Mouse (Mus musculus): ENCODE measurements at regions not wholly inside any gene's neighbourhood (a gene's known extent, or its start where the extent isn't known, plus 50 kb on each side); places are given as distances from the start of the nearest gene placed in this dataset.

GRCm38 (mm10) chr2:50743785-50744258 lies 405.1 kb downstream of the Rnd3 start:
- peak; percentile 73 for ATAC-seq (ENCODE audit: low FRiP score, low read depth)
- no peaks in the 10 kb centered on the region for H3K27me3 ChIP-seq
- WGBS, result 97% methylated on average over 3 of the region's 3 CpGs

DNA sequence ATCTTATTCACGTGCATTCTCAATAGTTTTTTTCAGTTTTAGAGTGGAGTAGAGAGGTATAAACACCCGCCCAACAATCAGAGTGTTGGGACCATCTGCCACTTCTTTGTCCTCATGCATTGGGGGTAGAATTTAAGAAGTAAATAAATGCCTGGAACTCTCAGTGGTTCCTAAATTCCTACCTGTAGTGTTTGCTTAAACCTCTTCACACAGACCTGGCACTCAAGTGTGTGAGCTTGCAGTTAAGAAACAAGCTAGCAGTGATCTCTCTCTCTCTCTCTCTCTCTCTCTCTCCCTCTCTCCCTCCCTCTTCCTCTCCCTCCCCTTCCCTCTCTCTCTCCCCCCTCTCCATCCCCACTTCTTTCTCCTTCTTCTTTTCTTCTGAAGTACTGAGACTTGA lies 406.5 kb downstream of the Rnd3 start:
- no peaks in the 10 kb centered on the region for H3K9me3 ChIP-seq
- no peak overlapping the region for H3K4me2 ChIP-seq (replicated peaks)
- no peak overlapping the region for H3K4me3 ChIP-seq
- ATAC-seq (ENCODE audit: low FRiP score, low read depth), result no peak
- no peaks in the 10 kb centered on the region for H3K36me3 ChIP-seq
- no peak overlapping the region for H3K27ac ChIP-seq (replicated peaks)
- no peaks in the 10 kb centered on the region for H3K27me3 ChIP-seq
- H3K9ac ChIP-seq (replicated peaks), result no peak overlapping the region
- peaks cover 23% of the 10 kb centered on the region for H3K4me1 ChIP-seq
- WGBS, result 60% methylated on average over 2 of the region's 2 CpGs

More at GRCm38 (mm10) chr2:50743785-50744258, 405.1 kb downstream of the Rnd3 start:
- no peaks in the 10 kb centered on the region for H3K36me3 ChIP-seq
- no peak overlapping the region for H3K9ac ChIP-seq (replicated peaks)
- H3K4me3 ChIP-seq, result no peak overlapping the region
- peaks cover 9% of the 10 kb centered on the region; the same call in 1 of the 2 replicates for H3K4me1 ChIP-seq
- no peak overlapping the region for H3K4me2 ChIP-seq (replicated peaks)
- no peak overlapping the region for H3K27ac ChIP-seq (replicated peaks)
- H3K9me3 ChIP-seq, result no peaks in the 10 kb centered on the region

GRCm38 (mm10) chr2:50741337-50741736 lies 407.6 kb downstream of the Rnd3 start:
- no peaks in the 10 kb centered on the region for H3K9me3 ChIP-seq
- H3K4me2 ChIP-seq (replicated peaks), result no peak overlapping the region
- no peak overlapping the region for H3K27ac ChIP-seq (replicated peaks)
- no peak overlapping the region for H3K4me3 ChIP-seq
- no peaks in the 10 kb centered on the region for H3K36me3 ChIP-seq
- no peaks in the 10 kb centered on the region for H3K27me3 ChIP-seq
- no peak overlapping the region for H3K9ac ChIP-seq (replicated peaks)
- ATAC-seq (ENCODE audit: low FRiP score, low read depth), result no peak
- 67% methylated on average over 2 of the region's 2 CpGs for WGBS
- peaks cover 24% of the 10 kb centered on the region for H3K4me1 ChIP-seq

DNA sequence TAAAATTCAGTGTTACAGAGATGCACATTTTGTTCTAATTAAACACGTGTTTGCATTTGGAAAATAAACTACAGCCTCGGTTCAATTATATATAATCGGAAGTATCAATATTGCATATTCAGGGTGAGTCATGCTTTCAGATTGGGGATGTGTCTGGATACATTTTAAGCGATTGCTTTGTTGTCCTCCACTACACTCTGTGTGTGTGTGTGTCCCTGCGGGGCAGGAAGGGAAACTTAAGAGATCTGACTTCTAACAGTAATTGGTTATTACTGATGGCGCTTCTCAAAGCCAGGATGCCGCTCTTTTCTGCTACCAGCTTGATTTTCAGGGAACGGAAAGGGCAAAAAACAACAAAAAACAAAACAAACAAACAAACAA lies 409.3 kb downstream of the Rnd3 start:
- no peak for ATAC-seq (ENCODE audit: low FRiP score, low read depth)
- no peak overlapping the region for H3K4me2 ChIP-seq (replicated peaks)
- H3K4me1 ChIP-seq, result peaks cover 24% of the 10 kb centered on the region
- no peak overlapping the region for H3K27ac ChIP-seq (replicated peaks)
- H3K9ac ChIP-seq (replicated peaks), result no peak overlapping the region
- no peak overlapping the region for H3K4me3 ChIP-seq
- no peaks in the 10 kb centered on the region for H3K9me3 ChIP-seq
- no peaks in the 10 kb centered on the region for H3K36me3 ChIP-seq
- H3K27me3 ChIP-seq, result no peaks in the 10 kb centered on the region
- WGBS, result 74% methylated on average over 8 of the region's 8 CpGs

GRCm38 (mm10) chr2:50738936-50739598 lies 409.8 kb downstream of the Rnd3 start:
- Histone ChIP-seq H3K9me3 (no peaks in the 10 kb centered on the region), H3K4me1 (peaks cover 24% of the 10 kb centered on the region), H3K27me3 (no peaks in the 10 kb centered on the region), H3K4me3 (no peak overlapping the region), H3K27ac (replicated peaks) (peak overlapping the region; percentile 67), H3K9ac (replicated peaks) (no peak overlapping the region), H3K36me3 (no peaks in the 10 kb centered on the region), H3K4me2 (replicated peaks) (no peak overlapping the region)
- ATAC-seq (ENCODE audit: low FRiP score, low read depth), result peak; percentile 45; the same call in 1 of the 2 replicates
- WGBS, result 57% methylated on average over 8 of the region's 8 CpGs

DNA sequence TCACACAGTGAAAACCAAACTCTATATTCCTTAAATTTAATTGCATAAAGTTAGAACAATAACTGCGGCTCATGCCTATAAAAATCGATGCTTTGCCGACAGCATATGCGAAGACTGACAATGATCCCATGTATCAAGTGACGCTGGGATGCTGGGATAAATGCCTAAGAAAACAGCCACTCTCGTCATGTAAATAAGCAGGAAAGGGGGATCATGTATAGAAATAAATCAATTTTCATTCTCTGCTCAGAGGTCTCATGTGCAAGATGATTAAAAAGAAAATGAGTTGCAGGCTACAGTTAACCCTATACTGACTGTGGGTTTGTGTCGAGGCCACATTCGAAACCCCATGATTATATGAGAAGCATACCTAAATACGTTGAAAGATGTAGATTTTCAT lies 411.2 kb downstream of the Rnd3 start:
- H3K4me2 ChIP-seq (replicated peaks), result no peak overlapping the region
- no peak overlapping the region for H3K9ac ChIP-seq (replicated peaks)
- H3K27me3 ChIP-seq, result no peaks in the 10 kb centered on the region
- H3K27ac ChIP-seq (replicated peaks), result peak overlapping the region; percentile 50
- no peaks in the 10 kb centered on the region for H3K36me3 ChIP-seq
- no peaks in the 10 kb centered on the region for H3K9me3 ChIP-seq
- WGBS, result 64% methylated on average over 9 of the region's 9 CpGs
- H3K4me3 ChIP-seq, result no peak overlapping the region
- no peak for ATAC-seq (ENCODE audit: low FRiP score, low read depth)
- H3K4me1 ChIP-seq, result peaks cover 24% of the 10 kb centered on the region

DNA sequence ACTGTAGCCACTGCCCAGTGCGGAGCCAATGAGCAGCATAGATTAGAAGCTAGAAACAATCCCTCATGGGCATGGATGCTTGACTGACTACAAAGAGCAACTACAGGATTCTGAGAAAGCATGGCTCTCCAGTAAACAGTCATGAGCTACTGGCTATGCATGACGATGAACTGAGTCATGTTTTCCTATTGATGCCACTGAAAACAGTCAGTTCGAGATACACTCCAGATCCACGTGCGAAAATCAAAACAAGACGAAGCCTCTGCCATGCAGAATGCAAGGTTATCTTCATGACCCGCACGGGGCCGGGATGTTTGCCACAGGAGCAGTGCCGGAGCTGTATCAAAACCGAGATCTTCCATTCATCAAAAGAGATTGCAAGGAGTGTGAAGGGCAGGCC lies 413.9 kb downstream of the Rnd3 start:
- H3K4me3 ChIP-seq, result no peak overlapping the region
- 90% methylated on average over 11 of the region's 11 CpGs for WGBS
- H3K9me3 ChIP-seq, result no peaks in the 10 kb centered on the region
- H3K9ac ChIP-seq (replicated peaks), result no peak overlapping the region
- peaks cover 20% of the 10 kb centered on the region for H3K4me1 ChIP-seq
- H3K27ac ChIP-seq (replicated peaks), result no peak overlapping the region
- no peaks in the 10 kb centered on the region for H3K36me3 ChIP-seq
- H3K4me2 ChIP-seq (replicated peaks), result no peak overlapping the region
- ATAC-seq (ENCODE audit: low FRiP score, low read depth), result no peak
- no peaks in the 10 kb centered on the region for H3K27me3 ChIP-seq

GRCm38 (mm10) chr2:50706652-50707051 lies 410.1 kb upstream of the Mmadhc start:
- Histone ChIP-seq H3K36me3 (no peaks in the 10 kb centered on the region), H3K9ac (replicated peaks) (no peak overlapping the region), H3K4me2 (replicated peaks) (no peak overlapping the region), H3K4me3 (no peak overlapping the region), H3K9me3 (no peaks in the 10 kb centered on the region), H3K4me1 (peaks cover 8% of the 10 kb centered on the region; the same call in 1 of the 2 replicates), H3K27ac (replicated peaks) (no peak overlapping the region), H3K27me3 (no peaks in the 10 kb centered on the region)
- no peak for ATAC-seq (ENCODE audit: low FRiP score, low read depth)
- WGBS, result 72% methylated on average over 3 of the region's 3 CpGs

- Histone ChIP-seq H3K27ac (replicated peaks) (no peak overlapping the region), H3K4me2 (replicated peaks) (no peak overlapping the region), H3K4me3 (no peak overlapping the region), H3K27me3 (no peaks in the 10 kb centered on the region), H3K36me3 (no peaks in the 10 kb centered on the region), H3K4me1 (peaks cover 10% of the 10 kb centered on the region; the same call in 1 of the 2 replicates), H3K9me3 (no peaks in the 10 kb centered on the region), H3K9ac (replicated peaks) (no peak overlapping the region)
- ATAC-seq (ENCODE audit: low FRiP score, low read depth), result no peak
- WGBS, result 70% methylated on average over 3 of the region's 3 CpGs
Measured at GRCm38 (mm10) chr2:50704297-50704696, 407.7 kb upstream of the Mmadhc start.

DNA sequence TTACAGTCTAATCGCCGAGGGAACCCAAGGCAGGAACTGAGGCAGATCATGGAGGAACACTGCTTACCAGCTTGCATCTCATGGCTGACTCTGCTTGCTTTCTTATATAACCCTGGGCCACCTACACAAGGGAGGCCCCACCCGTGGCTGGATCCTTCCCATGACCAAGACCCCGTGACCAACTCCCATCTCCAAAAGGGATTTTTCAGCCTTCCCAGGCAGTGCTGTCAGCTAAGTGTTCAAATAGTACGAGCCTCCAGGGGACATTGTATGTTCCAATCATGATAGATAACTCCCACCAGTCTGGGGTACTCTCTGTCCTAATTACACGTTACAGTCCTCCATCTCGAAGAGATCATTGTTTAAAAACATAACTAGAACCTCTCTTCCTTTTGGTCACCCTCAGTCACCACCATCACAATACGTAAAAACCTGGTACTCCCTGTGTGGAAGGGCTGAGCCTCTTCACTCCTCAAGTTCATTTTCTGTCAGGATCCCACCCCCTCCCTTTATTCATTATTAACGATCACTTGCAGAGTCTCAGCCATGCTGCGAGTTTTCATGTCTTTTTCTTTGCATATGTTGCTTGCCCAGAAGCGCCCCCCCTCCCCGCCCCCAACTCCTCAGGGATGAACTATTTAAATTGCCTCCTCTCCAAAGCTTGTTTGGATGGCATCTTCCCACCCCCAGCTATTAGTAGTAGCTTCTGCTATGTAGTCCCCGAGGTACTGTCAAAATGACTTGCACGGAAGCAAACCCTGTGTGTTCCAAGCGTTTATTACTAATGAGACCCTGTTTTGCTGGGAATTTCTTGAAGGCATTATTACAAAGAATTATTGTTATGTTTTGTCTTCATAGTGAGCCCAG lies 406.2 kb upstream of the Mmadhc start:
- Histone ChIP-seq H3K4me3 (no peak overlapping the region), H3K9me3 (no peaks in the 10 kb centered on the region), H3K4me1 (peaks cover 10% of the 10 kb centered on the region; the same call in 1 of the 2 replicates), H3K27me3 (no peaks in the 10 kb centered on the region), H3K4me2 (replicated peaks) (no peak overlapping the region), H3K27ac (replicated peaks) (0 out of 2 replicates have a peak overlapping the region, but pooled peaks have one; percentile 32), H3K9ac (replicated peaks) (no peak overlapping the region), H3K36me3 (no peaks in the 10 kb centered on the region)
- 78% methylated on average over 15 of the region's 15 CpGs for WGBS
- 0 out of 2 replicates have a peak, but pooled peaks have one; percentile 34 for ATAC-seq (ENCODE audit: low FRiP score, low read depth)

DNA sequence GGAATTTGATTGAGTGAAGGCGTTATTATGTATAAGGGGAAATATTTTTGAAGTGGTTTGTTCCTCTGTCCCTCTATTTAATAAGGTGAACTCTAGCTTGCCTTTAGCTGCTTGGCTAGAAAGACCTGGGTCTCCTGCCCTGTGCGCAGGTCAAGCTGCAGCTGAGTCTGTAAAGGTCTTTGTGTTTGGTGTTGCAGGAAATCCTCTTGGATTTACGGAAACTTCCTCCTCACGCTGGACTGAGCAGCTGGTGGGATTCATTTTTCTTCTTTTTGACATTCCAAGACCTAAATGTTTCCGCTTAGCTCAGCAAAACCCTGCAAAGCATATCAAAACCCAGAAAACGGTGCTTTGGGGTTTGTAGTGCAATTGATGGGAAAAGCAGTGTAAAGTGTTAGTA lies 402.2 kb upstream of the Mmadhc start:
- Histone ChIP-seq H3K36me3 (no peaks in the 10 kb centered on the region), H3K4me3 (no peak overlapping the region), H3K4me1 (peaks cover 23% of the 10 kb centered on the region), H3K9me3 (no peaks in the 10 kb centered on the region), H3K4me2 (replicated peaks) (no peak overlapping the region), H3K27ac (replicated peaks) (no peak overlapping the region), H3K27me3 (no peaks in the 10 kb centered on the region), H3K9ac (replicated peaks) (no peak overlapping the region)
- 81% methylated on average over 6 of the region's 6 CpGs for WGBS
- no peak for ATAC-seq (ENCODE audit: low FRiP score, low read depth)

GRCm38 (mm10) chr2:50696575-50696974 lies 400.0 kb upstream of the Mmadhc start:
- Histone ChIP-seq H3K27me3 (no peaks in the 10 kb centered on the region), H3K4me2 (replicated peaks) (no peak overlapping the region), H3K4me3 (no peak overlapping the region), H3K9me3 (no peaks in the 10 kb centered on the region), H3K27ac (replicated peaks) (no peak overlapping the region), H3K4me1 (peaks cover 22% of the 10 kb centered on the region), H3K9ac (replicated peaks) (no peak overlapping the region), H3K36me3 (no peaks in the 10 kb centered on the region)
- ATAC-seq (ENCODE audit: low FRiP score, low read depth), result no peak
